ENCODE assay signal across 19 mouse cellular contexts in the genomic region with DNA sequence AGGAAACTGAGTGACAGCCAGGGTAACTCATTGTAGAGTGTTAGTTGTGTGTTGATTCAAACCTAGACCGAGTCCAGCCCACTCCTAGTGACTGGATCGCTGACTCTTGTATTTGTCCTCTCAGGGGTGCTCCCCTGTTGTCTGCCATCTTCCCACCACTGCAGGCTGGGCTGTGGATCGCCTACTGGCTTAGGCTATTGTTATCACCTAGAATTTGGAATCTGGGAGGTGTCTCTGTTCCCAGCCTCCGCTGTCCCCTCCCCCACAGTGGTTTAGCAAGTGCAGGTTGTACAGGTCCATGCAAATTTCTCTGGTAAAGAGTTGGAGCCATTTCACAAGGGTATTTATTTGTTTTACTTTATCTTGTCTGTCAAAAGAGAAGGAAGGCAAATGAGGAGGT. TPM values are rescaled to one million over a fixed set of nuclear protein-coding genes. Genes with fewer than 3 reads are reported as not detected.
"Had no signal": no experiment of that assay in that cellular context is flagged by ENCODE, and none has a peak within 500 bp of the region (broad histone marks: within the 10 kb centered on the region; RNA-seq: fewer than 3 reads in every experiment).

No protein-coding gene starts in this region.

- DNase-seq: lung, adult 18-20 months; lung, embryonic 14.5 days; lung, postnatal 10 days; lung, postnatal 4 days; midbrain, embryonic 14.5 days; retina, postnatal 1 day; right cerebral cortex, adult 18-20 months; right cerebral cortex, postnatal 25 days; thymus, adult 2 months; thymus, postnatal 36 days had no signal

- H3K4me3 ChIP-seq: midbrain, embryonic 10.5 days; midbrain, embryonic 12.5 days; myocyte; neural tube, embryonic 13.5 days; neural tube, embryonic 15.5 days; stomach, embryonic 15.5 days had no signal

- H3K36me3 ChIP-seq: midbrain, embryonic 10.5 days; midbrain, embryonic 12.5 days; neural tube, embryonic 13.5 days; neural tube, embryonic 15.5 days; stomach, embryonic 15.5 days had no signal

- H3K27ac ChIP-seq: liver, embryonic 14.5 days; midbrain, embryonic 10.5 days; midbrain, embryonic 12.5 days; neural tube, embryonic 13.5 days; neural tube, embryonic 15.5 days; stomach, embryonic 15.5 days; stomach, postnatal 0 days had no signal

- H3K4me1 ChIP-seq: midbrain, embryonic 10.5 days; midbrain, embryonic 12.5 days; neural tube, embryonic 13.5 days; neural tube, embryonic 15.5 days; stomach, embryonic 15.5 days had no signal

- H3K9me3 ChIP-seq: midbrain, embryonic 10.5 days; midbrain, embryonic 12.5 days; neural tube, embryonic 13.5 days; neural tube, embryonic 15.5 days; stomach, embryonic 15.5 days had no signal

- H3K9ac ChIP-seq: liver, embryonic 14.5 days; lung, embryonic 14.5 days; midbrain, embryonic 12.5 days; neural tube, embryonic 13.5 days; neural tube, embryonic 15.5 days; stomach, embryonic 15.5 days had no signal

RNA-seq across cellular contexts. Expression of a gene that starts 40.7 kb away (rescaled TPM):
- total RNA-seq: megakaryocyte, adult 5-6 weeks had no signal
